Mouse (Mus musculus): Measurements from ENCODE around the gene Ddah2.

DNA sequence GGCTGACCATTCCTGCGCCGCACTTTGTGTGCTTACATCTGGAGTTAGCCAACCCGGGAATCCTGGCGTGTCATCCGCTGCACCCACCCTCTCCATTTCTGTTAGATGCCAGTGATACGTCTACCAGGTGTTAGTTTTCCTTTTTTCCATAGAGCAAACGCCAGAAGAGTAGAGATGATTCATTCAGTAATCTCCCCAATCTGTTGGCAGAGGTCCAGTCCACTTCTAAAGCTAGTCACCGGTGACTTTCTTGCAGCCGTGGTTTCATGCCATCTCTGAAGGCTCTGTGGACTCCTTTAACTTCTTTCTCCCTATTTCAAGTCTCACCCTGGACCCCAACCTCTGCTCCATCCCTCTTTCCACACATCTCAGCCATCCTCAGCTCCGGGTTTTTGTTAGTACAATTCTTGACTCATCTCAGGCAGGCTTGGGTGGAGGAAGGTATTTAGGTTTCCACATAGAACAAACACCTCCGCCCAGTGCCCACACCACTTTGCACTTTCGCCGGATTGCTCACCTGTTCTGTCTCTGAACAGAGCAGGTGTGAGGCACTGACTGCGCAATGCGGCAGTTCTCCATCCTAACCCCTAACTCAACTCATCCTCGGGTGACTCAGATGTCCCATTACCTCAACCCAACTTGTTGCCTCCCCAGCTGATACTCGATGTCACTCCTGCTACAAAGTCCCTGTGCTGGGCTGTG, 9.5 kb downstream of the Ddah2 start:
- no peak for TF ChIP-seq POLR2A (IDR thresholded peaks at IDR 0.05; ENCODE audit: control insufficient read depth in 1 of 2, insufficient read depth in 1 of 2, low read depth in 1 of 2, low read length in 2 of 2, poor library complexity in 1 of 2)
- peak in 1 of 2 experiments; percentile 17; a peak in 1 of 4 replicates for TF ChIP-seq EP300 (IDR thresholded peaks at IDR 0.05; ENCODE audit: low read depth in 1 of 2, low read length in 2 of 2)
- no peak for TF ChIP-seq CTCF (IDR thresholded peaks at IDR 0.05 in 2 of 3, conservative IDR thresholded peaks at IDR 0.05 in 1 of 3; ENCODE audit: control insufficient read depth in 1 of 3, insufficient read depth in 1 of 3, low read depth in 2 of 3, low read length in 3 of 3, poor library complexity in 1 of 3, severe bottlenecking in 1 of 3)
- TF ChIP-seq CHD2 (IDR thresholded peaks at IDR 0.05; ENCODE audit: low read length) = no peak
- TF ChIP-seq MAX (IDR thresholded peaks at IDR 0.05; ENCODE audit: low read length) = no peak
- no peak for TF ChIP-seq TBP (IDR thresholded peaks at IDR 0.05; ENCODE audit: low read depth, low read length)

Measured in MEL (cell line).